Mouse (Mus musculus) neutrophil, adult 5-6 weeks (primary cell): ENCODE measurements around the gene Mylip. TPM values are rescaled to one million over a fixed set of nuclear protein-coding genes. Genes with fewer than 3 reads are reported as not detected.

Experiments
- ATAC-seq: fragments of 151-379, 151-347 bp; 2 replicates; pipeline ENCODE4 v1.8.0; 2017; ENCODE audit warnings: mild to moderate bottlenecking, moderate TSS enrichment; ENCODE audit not compliant: insufficient number of reproducible peaks, poor library complexity, low FRiP score, severe bottlenecking; ENCODE audit errors: extremely low read depth
- total RNA-seq: library from RNA; stranded (forward); fragments of 200-1000 nt; gene quantifications from 2 replicates; pipeline ENCODE4 v1.2.3, GENCODE M21; 2017

Mylip gene
- total RNA-seq, 1 experiment from 2014 or later, result 149 TPM

GRCm38 (mm10) chr13:45457459-45457858 is 67.9 kb downstream of the Mylip start:
- no peak for ATAC-seq

GRCm38 (mm10) chr13:45460177-45460576 is 70.6 kb downstream of the Mylip start:
- ATAC-seq, result no peak

GRCm38 (mm10) chr13:45461370-45461958 is 71.9 kb downstream of the Mylip start:
- no peak for ATAC-seq

Other genes with a start within 250 kb of the Mylip start
- 0.74 and 2.3 TPM in 2 replicates for gene Gmpr, start 117.7 kb downstream of the Mylip start, total RNA-seq